Mouse (Mus musculus) forebrain, embryonic 12.5 days (tissue): ENCODE data around the gene Tbc1d13. TPM values are rescaled to one million over a fixed set of nuclear protein-coding genes. Genes with fewer than 3 reads are reported as not detected.
"Not testable (repeated sequence)": the region's sequence is repeated elsewhere in the genome, so short reads cannot be mapped to it uniquely, and the experiment has no call there.

Experiments used
- ATAC-seq: fragments of 200-750 bp; cut with Nextera tagmentation; 2 replicates; pipeline ENCODE4 v1.8.0; 2017; ENCODE audit warnings: moderate TSS enrichment; ENCODE audit not compliant: low FRiP score
- H3K27ac ChIP-seq: fragments of 300-500 bp; sonication (generic); 2 replicates; pipeline ENCODE4 v1.5.1; 2016; ENCODE audit warnings: mild to moderate bottlenecking
- H3K27me3 ChIP-seq: fragments of 300-500 bp; sonication (generic); 2 replicates; pipeline ENCODE4 v1.6.1; 2016; ENCODE audit warnings: mild to moderate bottlenecking
- H3K36me3 ChIP-seq: fragments of 300-500 bp; sonication (generic); replicated peaks from 2 replicates; pipeline ENCODE4 v1.6.1; 2016; ENCODE audit warnings: mild to moderate bottlenecking
- H3K4me1 ChIP-seq: fragments of 300-500 bp; sonication (generic); 2 replicates; pipeline ENCODE4 v1.6.1; 2016
- H3K4me2 ChIP-seq: fragments of 300-500 bp; sonication (generic); 2 replicates; pipeline ENCODE4 v1.6.1; 2016; ENCODE audit warnings: mild to moderate bottlenecking, moderate library complexity
- H3K4me3 ChIP-seq: fragments of 300-500 bp; sonication (generic); replicated peaks from 2 replicates; pipeline ENCODE4 v1.5.1; 2016; ENCODE audit warnings: mild to moderate bottlenecking
- H3K9ac ChIP-seq: fragments of 300-500 bp; sonication (generic); 2 replicates; pipeline ENCODE4 v1.6.1; 2016; ENCODE audit warnings: mild to moderate bottlenecking
- H3K9me3 ChIP-seq: fragments of 300-500 bp; sonication (generic); 2 replicates; pipeline ENCODE4 v1.6.1; 2016
- WGBS: fragments of 180-500 bp; shearing (Covaris S2); methylation state at CpG from one replicate; pipeline ENCODE4 v1.1.7; 2016; 5-methylcytosine and 5-hydroxymethylcytosine counted together
- polyA plus RNA-seq: library from polyadenylated mRNA; unstranded; fragments of >200 nt; fragmentation: Nextera tagmentation; extraction: Ambion mirVana; gene quantifications from 2 replicates; pipeline ENCODE4 v1.2.1, GENCODE M21; 2016

Tbc1d13 gene
- polyA plus RNA-seq, 1 experiment from 2014 or later: 14.0 TPM

DNA sequence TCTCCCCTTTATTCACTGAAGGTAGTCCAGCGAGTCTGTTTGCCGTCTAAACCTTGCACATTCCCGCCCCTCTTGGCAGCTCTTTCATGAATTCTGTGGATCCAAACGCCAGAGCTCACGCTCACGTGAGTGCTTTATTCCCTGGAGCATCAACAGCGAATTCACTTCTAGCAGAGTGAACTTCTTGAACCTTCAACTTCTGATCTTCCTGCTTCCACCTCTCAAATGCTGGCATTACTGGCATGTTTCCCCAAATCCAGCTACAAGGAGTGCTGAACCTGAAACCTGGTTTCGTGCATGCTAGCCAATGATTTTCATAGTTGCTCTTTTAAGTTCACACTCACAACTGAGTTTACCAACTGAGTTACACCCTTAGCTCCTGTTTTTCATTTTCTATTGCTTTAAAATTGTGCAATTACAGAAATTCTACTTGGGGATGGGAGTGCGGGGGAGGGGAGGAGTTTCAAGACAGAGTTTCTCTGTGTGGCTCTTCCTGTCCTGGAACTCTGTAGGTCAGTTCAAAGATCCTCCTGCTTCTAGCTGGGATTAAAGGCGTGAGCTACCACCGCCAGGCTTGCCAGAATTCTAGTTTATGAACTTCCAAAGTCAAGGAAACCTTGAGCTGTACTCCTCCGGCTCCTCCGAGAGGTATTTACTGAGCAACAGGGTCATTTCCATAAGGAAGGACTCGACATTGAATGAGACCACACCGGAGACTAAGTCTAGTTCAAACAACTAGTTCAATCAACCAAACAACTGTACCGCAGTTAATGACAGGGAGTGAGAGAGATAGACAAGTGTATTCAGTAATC, 539 bp upstream of the Tbc1d13 start:
- no peaks in the 10 kb centered on the region for H3K27me3 ChIP-seq
- peak overlapping the region; percentile 77 for H3K4me3 ChIP-seq
- H3K27ac ChIP-seq: no peak overlapping the region
- ATAC-seq: no peak
- H3K9me3 ChIP-seq: no peaks in the 10 kb centered on the region
- peak overlapping the region; percentile 85 for H3K4me2 ChIP-seq
- peak overlapping the region; percentile 36 for H3K9ac ChIP-seq
- 24% methylated on average over 16 of the region's 16 CpGs for WGBS
- H3K36me3 ChIP-seq: peaks cover 21% of the 10 kb centered on the region
- H3K4me1 ChIP-seq: peaks cover 23% of the 10 kb centered on the region

GRCm38 (mm10) chr2:30134378-30134711, 799 bp downstream of the Tbc1d13 start:
- 29% methylated on average over 6 of the region's 6 CpGs for WGBS
- peak overlapping the region; percentile 85 for H3K4me2 ChIP-seq
- H3K9me3 ChIP-seq: no peaks in the 10 kb centered on the region
- H3K27ac ChIP-seq: no peak overlapping the region; the same call in 1 of the 2 replicates
- peaks cover 23% of the 10 kb centered on the region for H3K4me1 ChIP-seq
- no peaks in the 10 kb centered on the region for H3K27me3 ChIP-seq
- H3K9ac ChIP-seq: peak overlapping the region; percentile 74
- H3K4me3 ChIP-seq: peak overlapping the region; percentile 77
- peaks cover 27% of the 10 kb centered on the region for H3K36me3 ChIP-seq
- ATAC-seq: no peak

GRCm38 (mm10) chr2:30134928-30135620, 1.5 kb downstream of the Tbc1d13 start:
- Histone ChIP-seq H3K4me1 (peaks cover 23% of the 10 kb centered on the region), H3K4me3 (peak overlapping the region; percentile 77), H3K36me3 (peaks cover 28% of the 10 kb centered on the region), H3K4me2 (peak overlapping the region; percentile 85), H3K27me3 (no peaks in the 10 kb centered on the region), H3K9ac (peak overlapping the region; percentile 74), H3K27ac (no peak overlapping the region), H3K9me3 (no peaks in the 10 kb centered on the region)
- 56% methylated on average over 10 of the region's 10 CpGs for WGBS
- no peak for ATAC-seq

DNA sequence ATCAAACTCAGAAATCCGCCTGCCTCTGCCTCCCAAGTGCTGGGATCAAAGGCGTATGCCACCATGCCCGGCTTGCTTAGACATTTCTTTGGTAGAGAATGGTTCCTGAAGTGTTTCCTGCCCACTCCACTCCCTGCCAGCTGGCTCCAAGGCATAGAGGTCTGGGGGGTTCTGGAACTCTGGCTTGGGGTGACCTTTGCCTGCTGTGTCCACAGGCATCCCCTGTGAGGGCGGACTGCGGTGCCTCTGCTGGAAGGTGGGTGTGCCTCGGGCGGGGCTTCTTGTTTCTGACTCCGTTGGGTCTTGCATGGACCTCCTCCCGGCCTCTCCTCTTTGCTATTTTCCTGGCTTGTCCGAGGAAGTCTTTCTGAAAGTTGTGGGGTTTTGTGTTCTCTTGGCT, 2.9 kb downstream of the Tbc1d13 start:
- Histone ChIP-seq H3K4me3 (no peak overlapping the region), H3K27me3 (no peaks in the 10 kb centered on the region), H3K27ac (no peak overlapping the region), H3K4me2 (no peak overlapping the region), H3K9ac (no peak overlapping the region), H3K36me3 (peaks cover 42% of the 10 kb centered on the region), H3K9me3 (no peaks in the 10 kb centered on the region), H3K4me1 (peaks cover 23% of the 10 kb centered on the region)
- 92% methylated on average over 10 of the region's 10 CpGs for WGBS
- no peak for ATAC-seq

- 91% methylated on average over 4 of the region's 4 CpGs for WGBS
- not testable (repeated sequence) for H3K9ac ChIP-seq, H3K4me1 ChIP-seq, H3K4me3 ChIP-seq, H3K9me3 ChIP-seq, H3K4me2 ChIP-seq, ATAC-seq, H3K27me3 ChIP-seq, H3K27ac ChIP-seq
- peaks cover 78% of the 10 kb centered on the region for H3K36me3 ChIP-seq
Measured at GRCm38 (mm10) chr2:30140021-30140420, 6.5 kb downstream of the Tbc1d13 start.

DNA sequence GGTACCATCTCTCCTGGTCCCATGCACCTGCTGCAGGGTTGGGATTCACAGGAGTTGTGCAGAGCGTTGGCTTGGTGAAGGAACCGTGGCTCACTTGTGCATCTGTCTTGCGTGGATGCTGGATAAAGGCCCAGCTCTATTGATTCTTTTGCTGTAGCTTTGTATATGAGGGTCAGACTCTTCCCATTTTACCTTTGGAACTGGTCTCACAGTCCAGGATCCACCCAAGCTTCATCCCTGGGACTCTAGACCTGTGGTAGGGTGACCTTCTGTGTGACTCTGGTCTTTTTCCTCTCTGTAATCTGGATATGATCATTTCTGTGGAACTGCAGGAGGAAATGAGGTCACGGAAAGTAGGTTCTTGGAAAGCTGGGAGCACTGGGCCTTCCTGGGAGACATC, 10.9 kb downstream of the Tbc1d13 start:
- WGBS: 97% methylated on average over 4 of the region's 4 CpGs
- Histone ChIP-seq H3K4me3 (no peak overlapping the region), H3K27ac (no peak overlapping the region), H3K9me3 (no peaks in the 10 kb centered on the region), H3K4me2 (no peak overlapping the region), H3K27me3 (no peaks in the 10 kb centered on the region), H3K4me1 (no peaks in the 10 kb centered on the region), H3K9ac (no peak overlapping the region; the same call in 1 of the 2 replicates), H3K36me3 (peaks cover 91% of the 10 kb centered on the region)
- no peak for ATAC-seq

DNA sequence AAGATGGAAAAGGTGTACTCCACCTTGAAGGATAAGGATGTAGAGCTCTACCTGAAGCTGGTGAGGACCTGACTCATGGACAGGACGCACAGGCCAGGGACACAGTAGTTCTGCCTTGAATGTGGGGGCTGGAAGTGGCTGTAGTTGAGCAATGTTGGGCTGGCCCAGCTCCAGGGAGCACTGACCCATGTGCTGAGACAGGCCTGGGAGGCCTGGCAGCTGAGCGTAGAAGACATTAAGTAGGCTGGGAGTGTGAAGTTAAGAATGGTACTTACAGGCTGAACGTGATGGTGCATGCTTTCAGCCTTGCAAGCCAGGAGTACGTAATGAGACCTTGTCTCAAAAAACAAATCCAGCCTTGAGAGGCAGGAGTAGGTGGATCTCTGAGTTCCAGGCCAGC, 13.9 kb downstream of the Tbc1d13 start:
- Histone ChIP-seq H3K27me3 (no peaks in the 10 kb centered on the region), H3K4me2 (no peak overlapping the region), H3K9me3 (no peaks in the 10 kb centered on the region), H3K4me1 (no peaks in the 10 kb centered on the region), H3K4me3 (no peak overlapping the region), H3K36me3 (peaks cover 89% of the 10 kb centered on the region), H3K9ac (no peak overlapping the region), H3K27ac (no peak overlapping the region)
- no peak for ATAC-seq
- 97% methylated on average over 4 of the region's 4 CpGs for WGBS

DNA sequence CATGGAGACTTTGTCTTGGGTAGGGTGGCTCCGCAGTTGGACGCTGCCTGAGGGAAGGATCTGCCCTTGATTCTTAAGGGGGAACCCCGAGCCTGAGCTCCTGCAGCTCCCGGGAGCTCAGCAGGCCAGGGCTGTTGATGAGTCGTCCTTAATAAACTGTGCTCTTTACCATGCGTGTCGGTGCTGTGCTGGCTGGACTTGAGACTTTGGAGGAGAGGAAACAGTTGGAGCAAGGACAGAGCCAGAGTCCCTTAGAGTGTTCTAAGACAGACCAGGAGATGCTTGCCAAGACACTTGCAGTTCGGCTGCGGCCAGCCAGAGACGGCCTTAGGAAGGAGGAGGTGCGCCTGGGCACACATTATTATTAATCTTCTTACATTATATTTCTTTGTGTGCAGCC, 18.3 kb downstream of the Tbc1d13 start:
- Histone ChIP-seq H3K27ac (no peak overlapping the region), H3K9ac (no peak overlapping the region), H3K4me3 (no peak overlapping the region), H3K27me3 (no peaks in the 10 kb centered on the region), H3K4me2 (no peak overlapping the region), H3K4me1 (no peaks in the 10 kb centered on the region), H3K36me3 (peaks cover 48% of the 10 kb centered on the region), H3K9me3 (no peaks in the 10 kb centered on the region)
- WGBS: 91% methylated on average over 11 of the region's 11 CpGs
- no peak for ATAC-seq

GRCm38 (mm10) chr2:30152616-30153015, 19.1 kb downstream of the Tbc1d13 start:
- no peak for ATAC-seq
- WGBS: 85% methylated on average over 8 of the region's 8 CpGs
- no peaks in the 10 kb centered on the region for H3K4me1 ChIP-seq
- H3K36me3 ChIP-seq: peaks cover 41% of the 10 kb centered on the region
- no peaks in the 10 kb centered on the region for H3K27me3 ChIP-seq
- H3K9me3 ChIP-seq: no peaks in the 10 kb centered on the region
- H3K9ac ChIP-seq: no peak overlapping the region
- no peak overlapping the region for H3K4me3 ChIP-seq
- H3K27ac ChIP-seq: no peak overlapping the region
- H3K4me2 ChIP-seq: no peak overlapping the region

- not testable (repeated sequence) for H3K9me3 ChIP-seq, ATAC-seq, H3K4me3 ChIP-seq
Measured at GRCm38 (mm10) chr2:30159871-30160270, 26.3 kb downstream of the Tbc1d13 start.

GRCm38 (mm10) chr2:30161809-30162208, 28.3 kb downstream of the Tbc1d13 start:
- no peaks in the 10 kb centered on the region for H3K36me3 ChIP-seq
- H3K4me3 ChIP-seq: no peak overlapping the region
- no peak overlapping the region for H3K9ac ChIP-seq
- ATAC-seq: no peak
- H3K4me2 ChIP-seq: no peak overlapping the region
- H3K4me1 ChIP-seq: no peaks in the 10 kb centered on the region
- H3K27ac ChIP-seq: no peak overlapping the region
- H3K27me3 ChIP-seq: no peaks in the 10 kb centered on the region
- peaks cover 10% of the 10 kb centered on the region for H3K9me3 ChIP-seq

More at GRCm38 (mm10) chr2:30159871-30160270, 26.3 kb downstream of the Tbc1d13 start:
- not testable (repeated sequence) for H3K9ac ChIP-seq, H3K27me3 ChIP-seq, H3K4me2 ChIP-seq, H3K36me3 ChIP-seq, H3K27ac ChIP-seq, H3K4me1 ChIP-seq
- 74% methylated on average over 6 of the region's 10 CpGs for WGBS

DNA sequence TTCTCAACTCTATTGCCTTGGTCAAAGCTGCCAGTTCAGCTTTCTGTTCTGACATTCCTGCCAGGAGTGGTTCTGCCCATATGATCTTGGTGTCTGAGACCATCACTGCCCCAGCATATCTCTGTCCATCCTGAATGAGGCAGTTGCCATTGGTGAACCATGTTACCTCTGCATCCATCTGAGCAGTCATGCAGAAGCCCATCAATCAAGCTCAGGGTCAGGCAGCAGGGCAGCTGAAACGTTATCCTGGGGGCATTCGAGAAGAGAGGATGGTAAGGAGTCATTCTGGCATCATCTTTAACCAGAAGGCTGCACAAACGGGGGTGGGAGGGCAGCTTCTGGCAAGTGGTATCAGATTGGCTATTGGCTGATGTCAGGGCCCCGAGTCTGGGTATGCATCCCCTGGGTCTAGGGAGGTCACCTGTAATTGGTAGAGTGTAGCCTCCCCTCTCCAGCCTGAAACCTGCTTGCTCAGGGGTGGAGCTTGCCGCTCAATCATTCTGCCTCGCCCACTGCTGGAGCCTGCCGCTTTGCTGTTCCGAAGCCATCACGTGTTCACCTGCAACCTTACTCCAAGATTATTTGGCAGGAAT, 30.9 kb downstream of the Tbc1d13 start:
- Histone ChIP-seq H3K27ac (no peak overlapping the region), H3K27me3 (no peaks in the 10 kb centered on the region), H3K4me1 (no peaks in the 10 kb centered on the region), H3K4me3 (no peak overlapping the region), H3K9ac (no peak overlapping the region), H3K36me3 (no peaks in the 10 kb centered on the region), H3K9me3 (peaks cover 14% of the 10 kb centered on the region), H3K4me2 (no peak overlapping the region)
- ATAC-seq: no peak
- WGBS: 63% methylated on average over 9 of the region's 9 CpGs
